Mouse (Mus musculus) stomach, embryonic 15.5 days (tissue): ENCODE data around the gene Pate1. TPM values are rescaled to one million over a fixed set of nuclear protein-coding genes. Genes with fewer than 3 reads are reported as not detected.

Experiments
- ATAC-seq: fragments of 200-750 bp; cut with Nextera tagmentation; 2 replicates; pipeline ENCODE4 v1.8.0; 2017; ENCODE audit warnings: low read depth, moderate number of reproducible peaks, moderate TSS enrichment; ENCODE audit not compliant: insufficient read depth, low FRiP score
- H3K27ac ChIP-seq: fragments of 300-500 bp; sonication (generic); 2 replicates; pipeline ENCODE4 v1.5.1; 2015; ENCODE audit warnings: mild to moderate bottlenecking, inconsistent platforms
- H3K27me3 ChIP-seq: fragments of 300-500 bp; sonication (generic); replicated peaks from 2 replicates; pipeline ENCODE4 v1.6.1; 2015; ENCODE audit warnings: inconsistent platforms
- H3K36me3 ChIP-seq: fragments of 300-500 bp; sonication (generic); 2 replicates; pipeline ENCODE4 v1.6.1; 2015; ENCODE audit warnings: inconsistent platforms
- H3K4me1 ChIP-seq: fragments of 300-500 bp; sonication (generic); 2 replicates; pipeline ENCODE4 v1.6.1; 2015; ENCODE audit warnings: inconsistent platforms
- H3K4me2 ChIP-seq: fragments of 300-500 bp; sonication (generic); 2 replicates; pipeline ENCODE4 v1.6.1; 2015; ENCODE audit warnings: mild to moderate bottlenecking, inconsistent platforms
- H3K4me3 ChIP-seq: fragments of 300-500 bp; sonication (generic); replicated peaks from 2 replicates; pipeline ENCODE4 v1.5.1; 2015; ENCODE audit warnings: inconsistent platforms
- H3K9ac ChIP-seq: fragments of 300-500 bp; sonication (generic); 2 replicates; pipeline ENCODE4 v1.6.1; 2015; ENCODE audit warnings: inconsistent platforms
- H3K9me3 ChIP-seq: fragments of 300-500 bp; sonication (generic); 2 replicates; pipeline ENCODE4 v1.6.1; 2016; ENCODE audit warnings: inconsistent platforms
- WGBS: fragments of 180-500 bp; shearing (Covaris S2); methylation state at CpG from one replicate; pipeline ENCODE4 v1.1.7; 2015; 5-methylcytosine and 5-hydroxymethylcytosine counted together
- polyA plus RNA-seq: library from polyadenylated mRNA; unstranded; fragments of >200 nt; fragmentation: Nextera tagmentation; extraction: Ambion mirVana; gene quantifications from 2 replicates; pipeline ENCODE4 v1.2.1, GENCODE M21; 2015

Pate1 gene
- polyA plus RNA-seq, result not detected in 2 replicates

DNA sequence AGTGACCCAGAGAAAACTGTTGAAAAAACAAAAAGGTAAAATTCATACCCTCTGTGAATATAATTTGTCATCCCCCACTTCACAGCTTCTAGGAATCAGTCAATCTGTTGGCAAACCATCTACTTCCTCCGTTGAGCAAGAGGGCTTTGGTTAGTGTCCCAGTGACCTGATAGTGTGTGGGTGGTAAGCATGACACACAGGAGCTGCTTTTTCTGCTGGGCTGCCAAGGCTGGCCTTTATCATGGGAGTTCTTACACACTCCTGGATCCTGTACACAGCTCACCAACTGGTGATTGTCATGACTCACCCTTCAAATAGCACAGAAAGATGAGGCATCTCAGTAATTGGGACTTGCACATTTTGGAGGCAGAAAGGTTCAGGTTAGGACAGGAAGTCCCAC, at the start of gene Pate1:
Gene Pate1 (minus strand): TSS at position 378 of the 400 bp plus-strand sequence.
- H3K27ac ChIP-seq, result no peak within 1 kb of the TSS
- H3K4me3 ChIP-seq, result no peak within 1 kb of the TSS
- no peaks in the 10 kb centered on the region for H3K4me1 ChIP-seq
- H3K9me3 ChIP-seq, result no peaks in the 10 kb centered on the region
- H3K4me2 ChIP-seq, result no peak within 1 kb of the TSS
- 53% methylated on average over 1 of the region's 1 CpGs for WGBS
- H3K27me3 ChIP-seq, result no peaks in the 10 kb centered on the region
- no peak within 1 kb of the TSS for H3K9ac ChIP-seq
- no peaks in the 10 kb centered on the region for H3K36me3 ChIP-seq
- no peak for ATAC-seq

DNA sequence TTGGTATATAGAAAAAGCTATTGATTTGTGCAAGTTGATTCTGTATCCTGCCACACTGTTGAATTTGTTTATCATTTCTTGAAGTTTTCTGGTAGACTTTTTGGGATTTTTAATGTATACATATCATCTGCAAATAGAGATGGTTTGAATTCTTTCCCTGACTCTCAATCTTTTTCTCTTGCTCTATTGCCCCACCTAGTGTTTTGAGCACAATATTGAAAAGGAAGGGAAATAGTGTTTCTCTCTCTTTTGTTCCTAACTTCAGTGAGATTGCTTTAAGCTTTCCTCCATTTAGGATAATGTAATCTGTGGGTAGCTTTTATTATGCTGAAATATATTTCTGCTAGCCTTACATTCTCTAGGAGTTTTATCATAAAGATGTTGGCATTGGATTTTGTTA, 20.1 kb upstream of the Pate1 start:
- H3K9ac ChIP-seq, result no peak overlapping the region
- H3K4me3 ChIP-seq, result no peak overlapping the region
- H3K9me3 ChIP-seq, result no peaks in the 10 kb centered on the region
- no peaks in the 10 kb centered on the region for H3K27me3 ChIP-seq
- H3K36me3 ChIP-seq, result no peaks in the 10 kb centered on the region
- no peak for ATAC-seq
- no peaks in the 10 kb centered on the region for H3K4me1 ChIP-seq
- H3K4me2 ChIP-seq, result no peak overlapping the region
- no peak overlapping the region for H3K27ac ChIP-seq

DNA sequence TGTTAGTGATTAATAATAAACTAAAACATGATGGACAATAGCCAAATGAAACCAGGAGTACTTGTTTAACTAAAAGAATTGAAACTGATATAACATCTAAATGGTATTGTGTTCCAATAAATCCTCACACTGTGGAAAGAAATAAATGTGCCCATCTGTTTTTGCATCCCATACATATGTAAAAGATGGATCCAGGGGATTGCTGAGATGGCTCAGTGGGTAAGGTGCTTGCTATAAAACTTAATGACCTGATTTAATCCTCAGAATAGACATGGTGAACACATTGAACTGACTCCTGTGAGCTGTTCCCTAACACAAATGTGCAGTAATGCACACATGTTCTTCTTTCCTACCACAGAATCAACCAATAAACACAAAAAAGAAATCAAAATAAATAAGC, 4.7 kb upstream of the Pate1 start:
- Histone ChIP-seq H3K27ac (no peak overlapping the region), H3K9ac (no peak overlapping the region), H3K4me2 (no peak overlapping the region), H3K9me3 (no peaks in the 10 kb centered on the region), H3K27me3 (no peaks in the 10 kb centered on the region), H3K4me1 (no peaks in the 10 kb centered on the region), H3K36me3 (no peaks in the 10 kb centered on the region), H3K4me3 (no peak overlapping the region)
- no peak for ATAC-seq

DNA sequence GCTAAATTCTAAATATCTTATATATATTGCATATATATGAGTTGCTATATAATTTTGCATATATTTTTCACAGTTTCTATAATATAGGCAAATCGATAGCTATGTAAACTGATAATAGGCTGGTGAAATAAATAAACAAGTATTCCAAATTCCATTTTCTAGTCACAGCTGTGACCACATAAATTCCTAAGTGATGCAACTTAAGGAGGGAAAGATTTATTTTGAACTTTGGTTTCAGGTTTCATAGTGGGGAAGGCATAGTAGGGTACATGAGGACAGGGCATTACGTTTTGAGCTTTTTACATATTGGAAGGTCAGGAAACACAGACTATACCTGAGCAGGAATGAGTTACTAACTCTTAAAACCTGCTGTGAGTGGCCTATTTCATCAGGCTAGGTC, 13.6 kb downstream of the Pate1 start:
- Histone ChIP-seq H3K27ac (no peak overlapping the region), H3K27me3 (no peaks in the 10 kb centered on the region), H3K36me3 (no peaks in the 10 kb centered on the region), H3K9me3 (no peaks in the 10 kb centered on the region), H3K4me2 (no peak overlapping the region), H3K9ac (no peak overlapping the region), H3K4me1 (no peaks in the 10 kb centered on the region), H3K4me3 (no peak overlapping the region)
- no peak for ATAC-seq
- 78% methylated on average over 2 of the region's 2 CpGs for WGBS

DNA sequence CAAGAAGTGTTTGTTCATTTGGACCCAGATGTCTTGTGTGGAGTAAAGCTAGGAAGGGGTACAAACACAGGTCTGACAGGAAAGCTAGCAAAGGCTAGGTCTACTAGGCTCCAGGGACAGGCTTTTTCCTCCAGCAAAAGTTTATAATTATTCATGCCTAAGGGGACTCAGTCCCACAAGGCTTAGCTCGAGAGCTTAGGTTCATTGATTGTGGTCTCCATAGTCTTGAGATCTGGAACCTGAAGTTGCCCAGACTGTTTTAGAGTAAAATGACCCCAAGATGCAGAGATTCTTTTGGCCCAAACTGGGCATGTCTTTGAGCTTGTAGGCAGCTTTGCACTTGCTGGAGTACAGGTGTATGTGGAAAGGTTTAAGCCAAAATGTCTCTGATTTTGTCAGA, 39.1 kb downstream of the Pate1 start, which contains the start of gene Pate3:
Gene Pate3 (minus strand): TSS at position 101 of the 400 bp plus-strand sequence.
- H3K27ac ChIP-seq, result no peak within 1 kb of the TSS
- no peak within 1 kb of the TSS for H3K4me3 ChIP-seq
- 82% methylated on average over 1 of the region's 1 CpGs for WGBS
- no peak within 1 kb of the TSS for H3K4me2 ChIP-seq
- no peak for ATAC-seq
- no peak within 1 kb of the TSS for H3K9ac ChIP-seq
- no peaks in the 10 kb centered on the region for H3K27me3 ChIP-seq
- no peaks in the 10 kb centered on the region for H3K9me3 ChIP-seq
- H3K36me3 ChIP-seq, result no peaks in the 10 kb centered on the region
- H3K4me1 ChIP-seq, result no peaks in the 10 kb centered on the region

Other genes with a start within 250 kb of the Pate1 start
- not detected in 2 replicates for gene Gm1113, start 169.1 kb downstream of the Pate1 start, polyA plus RNA-seq
- gene Ddx25, start 128.9 kb downstream of the Pate1 start, polyA plus RNA-seq, result 1.6 and 1.8 TPM in 2 replicates
- gene Pus3, start 128.8 kb downstream of the Pate1 start, polyA plus RNA-seq, result 17.0 and 17.8 TPM in 2 replicates
- 0.79 and 0.95 TPM in 2 replicates for gene Pate2, start 117.1 kb downstream of the Pate1 start, polyA plus RNA-seq
- gene Hyls1, start 117.0 kb downstream of the Pate1 start, polyA plus RNA-seq, result 12.2 and 12.4 TPM in 2 replicates
- not detected in 2 replicates for gene Pate4, start 75.4 kb downstream of the Pate1 start, polyA plus RNA-seq
- not detected in 2 replicates for gene Pate3, start 39.2 kb downstream of the Pate1 start, polyA plus RNA-seq
- not detected in 2 replicates for gene Gm17677, start 53.7 kb upstream of the Pate1 start, polyA plus RNA-seq
- gene Gm17727, start 90.7 kb upstream of the Pate1 start, polyA plus RNA-seq, result not detected in 2 replicates
- not detected in 2 replicates for gene Gm27235, start 102.7 kb upstream of the Pate1 start, polyA plus RNA-seq
- not detected in 2 replicates for gene D730048I06Rik, start 102.7 kb upstream of the Pate1 start, polyA plus RNA-seq
- not detected in 2 replicates for gene 9230110F15Rik, start 156.8 kb upstream of the Pate1 start, polyA plus RNA-seq
- not detected in 2 replicates for gene 9230113P08Rik, start 221.0 kb upstream of the Pate1 start, polyA plus RNA-seq